Mouse (Mus musculus): ENCODE data around the gene Ctnna3.

DNA sequence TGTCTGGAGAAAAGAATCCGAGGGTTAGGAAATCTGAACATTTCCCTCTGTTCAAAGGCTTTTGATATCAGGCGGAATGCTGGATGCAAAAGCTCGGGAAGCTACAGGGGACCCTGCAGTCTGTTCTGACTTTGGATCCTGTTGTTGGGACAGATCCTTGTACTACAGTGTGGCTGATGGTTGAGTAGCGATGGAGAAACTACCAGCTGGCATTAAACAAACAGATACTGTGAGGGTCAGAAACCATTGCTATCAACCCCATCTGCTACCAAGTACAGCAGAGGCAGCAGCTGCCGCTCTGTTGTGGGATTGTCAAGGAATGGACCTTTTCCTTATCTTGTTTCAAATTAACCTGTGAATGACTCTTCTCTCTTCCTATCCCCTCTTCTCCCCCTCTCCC, 504.0 kb downstream of the Ctnna3 start:
- TF ChIP-seq POLR2A (IDR thresholded peaks at IDR 0.05; ENCODE audit: insufficient read length, low read depth) (no peak), MYOD1 (IDR thresholded peaks at IDR 0.05; ENCODE audit: control insufficient read depth in 1 of 3, insufficient read length in 2 of 3, low read depth in 2 of 3) (no peak), USF1 (IDR thresholded peaks at IDR 0.05; ENCODE audit: low read depth) (no peak)

All from myocyte (in vitro differentiated cells).